Mouse (Mus musculus): Measurements from ENCODE around the gene Slc39a10. TPM values are rescaled to one million over a fixed set of nuclear protein-coding genes. Genes with fewer than 3 reads are reported as not detected.
"Not testable (repeated sequence)": the region's sequence is repeated elsewhere in the genome, so short reads cannot be mapped to it uniquely, and the experiment has no call there.

Gene Slc39a10
- total RNA-seq, 2 experiments from 2014 or later = 13.2 to 18.7 TPM

DNA sequence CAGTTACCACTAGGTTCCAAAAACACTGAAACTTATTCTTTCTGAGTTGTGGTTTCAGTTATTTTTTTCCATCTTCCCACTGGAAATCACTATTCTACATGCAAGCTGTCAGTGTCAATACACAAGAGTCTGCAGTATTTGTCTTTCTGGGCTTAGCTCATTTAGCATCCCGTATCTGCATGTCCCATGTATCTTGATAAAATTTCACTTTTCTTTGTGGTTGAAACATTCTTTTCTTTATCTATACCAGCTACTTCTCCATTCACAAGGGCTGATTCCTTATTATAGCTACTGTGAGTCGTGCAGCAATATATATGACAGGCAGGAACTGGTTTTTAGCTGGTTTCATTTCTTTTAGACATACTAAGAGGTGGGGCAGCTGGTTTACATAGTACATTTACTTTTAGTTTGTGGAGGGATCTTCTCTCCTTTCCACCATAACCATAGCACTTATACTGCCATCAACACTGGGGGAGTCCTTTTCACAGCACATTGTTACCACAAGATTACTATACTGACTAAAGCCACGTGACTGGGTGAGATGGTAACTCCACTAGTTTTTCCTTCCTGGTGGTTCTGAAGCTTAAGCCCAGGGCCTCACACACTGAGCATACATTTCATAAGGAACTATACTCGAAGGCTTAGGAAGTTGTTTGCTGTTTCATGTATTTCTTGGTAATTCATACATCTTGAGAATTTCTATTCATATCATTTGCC lies 70.2 kb downstream of the Slc39a10 start:
- ATAC-seq (replicated peaks; ENCODE audit: low FRiP score, low TSS enrichment, poor library complexity, severe bottlenecking) = no peak

DNA sequence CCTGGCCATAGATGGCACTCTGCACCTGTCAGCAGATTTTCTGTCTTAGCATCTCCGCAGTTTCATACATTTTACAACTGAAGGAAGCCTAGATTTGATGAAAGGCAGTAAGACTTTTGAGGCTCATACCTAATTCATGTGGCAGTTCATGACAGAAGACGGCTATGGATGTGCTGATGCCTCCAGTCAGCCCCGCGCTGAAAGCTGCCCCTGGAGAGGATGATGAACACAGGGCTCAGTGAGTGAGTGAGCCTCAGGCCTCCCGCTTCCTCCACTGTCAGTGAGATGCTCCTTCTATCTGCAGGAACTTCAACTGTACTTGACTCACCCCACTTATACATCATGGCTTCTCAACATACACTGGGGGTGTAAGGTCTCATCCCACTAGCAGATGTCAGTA lies 74.7 kb downstream of the Slc39a10 start:
- ATAC-seq (replicated peaks; ENCODE audit: low FRiP score, low TSS enrichment, poor library complexity, severe bottlenecking) = no peak

DNA sequence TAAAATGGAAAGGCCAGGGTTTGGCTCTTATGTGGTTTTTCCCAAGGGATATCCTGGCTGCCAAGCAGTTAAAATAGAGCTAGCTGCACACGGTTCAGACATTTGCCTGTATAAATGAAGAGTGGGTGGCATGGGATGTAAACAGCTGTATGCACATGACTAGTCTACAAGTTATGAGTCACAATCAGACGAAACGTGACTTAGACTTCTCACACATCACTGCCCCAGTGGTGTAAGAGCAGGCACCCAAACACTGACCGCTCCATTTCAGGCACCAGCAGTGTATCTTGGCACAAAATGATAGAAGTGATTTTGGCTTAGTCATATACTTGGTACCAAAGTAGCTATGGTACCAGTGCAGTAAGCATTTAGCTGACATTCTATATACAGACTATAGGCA lies 84.0 kb downstream of the Slc39a10 start:
- not testable (repeated sequence) for ATAC-seq (replicated peaks; ENCODE audit: low FRiP score, low TSS enrichment, poor library complexity, severe bottlenecking)

DNA sequence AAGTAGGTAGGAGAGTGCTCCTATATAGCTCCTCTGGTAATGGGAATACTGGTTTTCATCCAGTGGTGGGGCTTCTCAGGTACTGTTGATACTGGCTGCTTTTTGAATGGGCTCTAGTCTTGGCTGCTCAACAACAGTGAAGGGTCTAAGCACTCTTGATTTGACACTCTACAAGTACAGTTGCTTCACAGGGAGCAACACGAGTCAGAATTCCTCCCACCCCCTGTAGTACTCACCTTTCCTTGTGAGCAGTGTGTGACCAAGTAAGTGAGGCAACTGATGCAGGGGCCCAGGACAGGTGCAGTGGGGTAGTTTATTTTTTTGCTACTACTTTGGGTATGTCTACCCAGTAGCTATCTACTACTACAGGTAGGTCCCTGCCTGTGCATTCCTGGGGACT lies 87.6 kb downstream of the Slc39a10 start:
- ATAC-seq (replicated peaks; ENCODE audit: low FRiP score, low TSS enrichment, poor library complexity, severe bottlenecking) = no peak

DNA sequence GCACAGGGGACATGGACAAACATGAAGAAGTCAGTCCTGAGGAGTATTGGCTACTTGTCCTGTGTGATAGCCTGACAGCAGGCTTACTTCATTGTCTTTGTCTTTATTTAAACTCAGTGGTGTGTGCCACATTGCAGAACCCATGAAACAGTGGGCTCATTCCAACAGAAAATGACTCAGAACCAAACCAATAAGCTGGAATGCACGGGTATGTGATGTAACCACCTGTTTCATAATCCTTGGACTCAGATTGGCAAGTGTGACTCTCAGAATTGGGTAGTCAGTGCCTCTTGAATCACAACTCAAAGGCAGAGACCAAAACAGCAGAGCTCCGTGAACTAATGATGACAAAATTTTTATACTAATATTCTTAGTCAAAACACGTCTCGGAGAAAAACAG lies 110.4 kb downstream of the Slc39a10 start:
- not testable (repeated sequence) for ATAC-seq (replicated peaks; ENCODE audit: low FRiP score, low TSS enrichment, poor library complexity, severe bottlenecking)

DNA sequence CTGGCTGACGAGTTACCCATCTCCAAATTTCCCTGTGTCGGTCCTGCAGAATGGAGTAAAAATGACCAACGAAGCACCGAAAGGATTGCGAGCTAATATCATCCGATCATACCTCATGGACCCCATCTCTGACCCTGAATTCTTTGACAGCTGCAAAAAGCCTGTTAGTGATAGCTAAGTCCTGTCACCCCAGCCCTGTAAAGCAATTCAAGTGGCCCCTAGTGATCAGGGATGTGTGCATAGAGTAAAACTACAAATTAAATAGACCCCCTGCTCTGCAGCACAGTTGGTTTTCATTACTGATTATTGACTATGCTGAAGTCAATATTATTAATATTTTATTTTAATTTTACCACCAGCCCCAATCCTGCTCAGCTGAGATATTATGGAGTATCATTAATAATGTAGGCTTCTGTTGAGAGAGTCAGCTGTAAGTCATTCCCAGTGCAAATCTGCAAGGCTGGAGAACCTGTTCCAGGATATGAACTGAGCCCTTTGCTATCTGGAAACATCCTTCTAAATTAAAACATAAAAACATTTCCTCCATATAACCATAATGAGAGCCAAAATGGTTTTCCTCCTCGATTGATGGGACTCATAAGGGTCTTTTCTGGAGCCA lies 122.5 kb downstream of the Slc39a10 start:
- not testable (repeated sequence) for ATAC-seq (replicated peaks; ENCODE audit: low FRiP score, low TSS enrichment, poor library complexity, severe bottlenecking)

DNA sequence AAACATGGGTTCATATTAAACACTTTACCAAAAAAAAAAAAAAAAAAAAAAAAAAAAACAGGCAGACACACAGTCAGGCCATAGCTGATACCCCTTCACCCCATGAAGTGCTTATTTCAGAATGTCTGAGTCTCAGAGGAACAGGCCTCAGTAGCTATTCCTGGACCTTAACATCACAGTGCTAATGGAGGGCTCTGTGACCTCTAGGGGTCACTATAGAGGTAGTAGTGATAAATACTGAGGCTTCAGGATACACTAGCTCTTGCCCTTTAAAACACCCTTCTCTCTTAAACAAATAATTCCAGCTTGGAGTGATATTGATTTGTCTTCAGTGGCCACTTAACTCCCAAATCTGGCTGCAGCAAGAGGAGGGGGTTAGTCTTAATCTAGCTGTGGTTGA lies 123.3 kb downstream of the Slc39a10 start:
- not testable (repeated sequence) for ATAC-seq (replicated peaks; ENCODE audit: low FRiP score, low TSS enrichment, poor library complexity, severe bottlenecking)

DNA sequence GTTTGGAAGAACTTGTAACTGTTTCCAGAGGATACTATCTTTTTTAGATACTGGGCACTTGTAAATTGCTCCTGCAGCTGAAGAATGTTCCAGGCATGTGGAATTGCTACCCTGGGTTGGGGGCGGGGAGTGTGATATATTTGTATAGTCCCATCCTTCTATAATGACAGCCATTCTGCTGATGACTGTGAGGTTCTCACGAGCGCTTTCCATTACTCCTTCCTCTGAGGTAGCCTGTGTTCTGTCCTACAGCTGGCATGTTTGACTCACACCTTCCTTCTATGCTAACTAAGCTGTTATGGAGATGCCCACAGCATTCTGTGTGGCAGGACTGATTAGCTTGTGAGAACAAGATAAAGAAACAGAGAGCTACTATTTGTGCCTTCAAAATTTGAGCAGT lies 128.1 kb downstream of the Slc39a10 start:
- ATAC-seq (replicated peaks; ENCODE audit: low FRiP score, low TSS enrichment, poor library complexity, severe bottlenecking) = not testable (repeated sequence)
